Mouse (Mus musculus) megakaryocyte-erythroid progenitor cell, adult 5-6 weeks (primary cell): ENCODE measurements around the gene Cand2. TPM values are rescaled to one million over a fixed set of nuclear protein-coding genes. Genes with fewer than 3 reads are reported as not detected.

Source experiments
- total RNA-seq, 2 experiments: library from RNA; stranded (forward) in 1 of 2; stranded (reverse) in 1 of 2; fragments of 200-1000, 215-1000 nt in 1 of 2; fragments of >200 nt in 1 of 2; fragmentation: Nextera tagmentation in 1 of 2; gene quantifications; 2 replicates each; pipeline ENCODE4 v1.2.3; 2014 to 2017

Cand2 gene
- total RNA-seq, 2 experiments from 2014 or later, result 0.89 to 2.1 TPM

Other genes starting within 250 kb of the Cand2 start
- 18.7 and 27.8 TPM in 2 replicates for gene Tsen2, start 229.9 kb upstream of the Cand2 start, total RNA-seq (2014; fragmentation: Nextera tagmentation)
- gene Tsen2, start 229.9 kb upstream of the Cand2 start, total RNA-seq (2017), result 31.5 and 35.8 TPM in 2 replicates
- not detected in 2 replicates for gene Mkrn2os, start 182.0 kb upstream of the Cand2 start, total RNA-seq (2014; fragmentation: Nextera tagmentation)
- gene Mkrn2os, start 182.0 kb upstream of the Cand2 start, total RNA-seq (2017), result not detected in 2 replicates
- 5.5 and 17.0 TPM in 2 replicates for gene Mkrn2, start 172.6 kb upstream of the Cand2 start, total RNA-seq (2014; fragmentation: Nextera tagmentation)
- 14.7 and 26.0 TPM in 2 replicates for gene Mkrn2, start 172.6 kb upstream of the Cand2 start, total RNA-seq (2017)
- 112 and 136 TPM in 2 replicates for gene Raf1, start 97.9 kb upstream of the Cand2 start, total RNA-seq (2014; fragmentation: Nextera tagmentation)
- 68.6 and 77.5 TPM in 2 replicates for gene Raf1, start 97.9 kb upstream of the Cand2 start, total RNA-seq (2017)
- 27.1 and 36.9 TPM in 2 replicates for gene Tmem40, start 12.1 kb upstream of the Cand2 start, total RNA-seq (2014; fragmentation: Nextera tagmentation)
- gene Tmem40, start 12.1 kb upstream of the Cand2 start, total RNA-seq (2017), result 24.0 and 36.5 TPM in 2 replicates
- 5,043 and 6,230 TPM in 2 replicates for gene Rpl32, start 34.2 kb downstream of the Cand2 start, total RNA-seq (2014; fragmentation: Nextera tagmentation)
- gene Rpl32, start 34.2 kb downstream of the Cand2 start, total RNA-seq (2017), result 5,746 and 6,785 TPM in 2 replicates
- gene Efcab12, start 63.9 kb downstream of the Cand2 start, total RNA-seq (2014; fragmentation: Nextera tagmentation), result not detected in 2 replicates
- gene Efcab12, start 63.9 kb downstream of the Cand2 start, total RNA-seq (2017), result 0.05 TPM in 1 of 2 replicates, not detected in the other
- 12.6 and 25.6 TPM in 2 replicates for gene Mbd4, start 78.8 kb downstream of the Cand2 start, total RNA-seq (2014; fragmentation: Nextera tagmentation)
- 18.9 and 19.9 TPM in 2 replicates for gene Mbd4, start 78.8 kb downstream of the Cand2 start, total RNA-seq (2017)
- gene Ift122, start 78.9 kb downstream of the Cand2 start, total RNA-seq (2014; fragmentation: Nextera tagmentation), result 0.49 and 1.8 TPM in 2 replicates
- gene Ift122, start 78.9 kb downstream of the Cand2 start, total RNA-seq (2017), result 2.3 and 3.7 TPM in 2 replicates
- not detected in 2 replicates for gene Rho, start 157.2 kb downstream of the Cand2 start, total RNA-seq (2014; fragmentation: Nextera tagmentation)
- gene Rho, start 157.2 kb downstream of the Cand2 start, total RNA-seq (2017), result not detected in 2 replicates
- not detected in 2 replicates for gene H1foo, start 170.4 kb downstream of the Cand2 start, total RNA-seq (2014; fragmentation: Nextera tagmentation)
- gene H1foo, start 170.4 kb downstream of the Cand2 start, total RNA-seq (2017), result not detected in 2 replicates
- 0.72 and 1.6 TPM in 2 replicates for gene Plxnd1, start 220.5 kb downstream of the Cand2 start, total RNA-seq (2014; fragmentation: Nextera tagmentation)
- gene Plxnd1, start 220.5 kb downstream of the Cand2 start, total RNA-seq (2017), result 0.11 and 1.4 TPM in 2 replicates